Mouse (Mus musculus) ZHBTc4 (cell line): ENCODE measurements at regions not wholly inside any gene's neighbourhood (a gene's known extent, or its start where the extent isn't known, plus 50 kb on each side); places are given as distances from the start of the nearest gene placed in this dataset.

ENCODE experiments used
- DNase-seq: peaks from one replicate; pipeline ENCODE4 v3.0.0-alpha.2; 2011; ENCODE audit warnings: low read depth, low spot score

- DNase-seq: no peak
Measured at GRCm38 (mm10) chr1:137017642-137018041, 57.4 kb upstream of the Nr5a2 start.

- DNase-seq: no peak
Measured at GRCm38 (mm10) chr1:137010240-137010926, 50.1 kb upstream of the Nr5a2 start.
